Mouse (Mus musculus): Measurements from ENCODE around the gene Nob1. TPM values are rescaled to one million over a fixed set of nuclear protein-coding genes. Genes with fewer than 3 reads are reported as not detected.
A peak's percentile ranks its signal among the peaks of the same experiment; 100 is the strongest.

Nob1 gene
- polyA plus RNA-seq, 2 experiments: 16.0 to 30.9 TPM

- WGBS (ENCODE audit: insufficient replicate concordance): 7% methylated on average over 3 of the region's 3 CpGs
- Histone ChIP-seq H3K4me1 (replicated peaks; ENCODE audit: control insufficient read depth in 2 of 2, insufficient read depth in 2 of 2, low read length in 1 of 2) (no peaks in the 10 kb centered on the region), H3K4me3 (ENCODE audit: insufficient read depth in 1 of 2, low read depth in 2 of 2, low read length in 2 of 2) (no peak overlapping the region), H3K27ac (no peak overlapping the region), H3K27me3 (ENCODE audit: control insufficient read depth, insufficient read depth, low read length) (no peaks in the 10 kb centered on the region), H3K36me3 (replicated peaks; ENCODE audit: control insufficient read depth, insufficient read depth, low read depth) (peaks cover 15% of the 10 kb centered on the region; the same call in 1 of the 2 replicates), H3K9ac (replicated peaks) (no peak overlapping the region), H3K4me2 (ENCODE audit: low read depth) (no peak overlapping the region), H3K9me3 (ENCODE audit: control insufficient read depth, low read length) (no peaks in the 10 kb centered on the region)
- no peak for ATAC-seq (ENCODE audit: insufficient read depth)
- DNase-seq (ENCODE audit: low read depth in 3 of 3, low spot score in 3 of 3): peak in 1 of 3 experiments; percentile 26
- TF ChIP-seq CTCF (IDR thresholded peaks at IDR 0.05; ENCODE audit: low read depth) (peak; percentile 85), EP300 (IDR thresholded peaks at IDR 0.05; ENCODE audit: low read depth) (no peak)
Measured at GRCm38 (mm10) chr8:107455268-107455667, 30.4 kb upstream of the Nob1 start.

- no peak for TF ChIP-seq EP300 (IDR thresholded peaks at IDR 0.05; ENCODE audit: low read depth)
- no peak for TF ChIP-seq CTCF (IDR thresholded peaks at IDR 0.05; ENCODE audit: low read depth)
- 87% methylated on average over 11 of the region's 11 CpGs for WGBS (ENCODE audit: insufficient replicate concordance)
- H3K27me3 ChIP-seq (ENCODE audit: control insufficient read depth, insufficient read depth, low read length): no peaks in the 10 kb centered on the region
- no peak overlapping the region for H3K27ac ChIP-seq
- H3K9me3 ChIP-seq (ENCODE audit: control insufficient read depth, low read length): no peaks in the 10 kb centered on the region
- peaks cover 11% of the 10 kb centered on the region; the same call in 1 of the 2 replicates for H3K36me3 ChIP-seq (replicated peaks; ENCODE audit: control insufficient read depth, insufficient read depth, low read depth)
- H3K9ac ChIP-seq (replicated peaks): no peak overlapping the region
- H3K4me3 ChIP-seq (ENCODE audit: insufficient read depth in 1 of 2, low read depth in 2 of 2, low read length in 2 of 2): no peak overlapping the region
- no peak overlapping the region for H3K4me2 ChIP-seq (ENCODE audit: low read depth)
- peaks cover 7 to 15% of the 10 kb centered on the region in 2 experiments for H3K4me1 ChIP-seq (replicated peaks; ENCODE audit: control insufficient read depth in 2 of 2, insufficient read depth in 2 of 2, low read length in 1 of 2)
- ATAC-seq (ENCODE audit: insufficient read depth) (no peak), DNase-seq (ENCODE audit: low read depth in 3 of 3, low spot score in 3 of 3) (no peak)
Measured at GRCm38 (mm10) chr8:107453386-107453785, 28.5 kb upstream of the Nob1 start.

DNA sequence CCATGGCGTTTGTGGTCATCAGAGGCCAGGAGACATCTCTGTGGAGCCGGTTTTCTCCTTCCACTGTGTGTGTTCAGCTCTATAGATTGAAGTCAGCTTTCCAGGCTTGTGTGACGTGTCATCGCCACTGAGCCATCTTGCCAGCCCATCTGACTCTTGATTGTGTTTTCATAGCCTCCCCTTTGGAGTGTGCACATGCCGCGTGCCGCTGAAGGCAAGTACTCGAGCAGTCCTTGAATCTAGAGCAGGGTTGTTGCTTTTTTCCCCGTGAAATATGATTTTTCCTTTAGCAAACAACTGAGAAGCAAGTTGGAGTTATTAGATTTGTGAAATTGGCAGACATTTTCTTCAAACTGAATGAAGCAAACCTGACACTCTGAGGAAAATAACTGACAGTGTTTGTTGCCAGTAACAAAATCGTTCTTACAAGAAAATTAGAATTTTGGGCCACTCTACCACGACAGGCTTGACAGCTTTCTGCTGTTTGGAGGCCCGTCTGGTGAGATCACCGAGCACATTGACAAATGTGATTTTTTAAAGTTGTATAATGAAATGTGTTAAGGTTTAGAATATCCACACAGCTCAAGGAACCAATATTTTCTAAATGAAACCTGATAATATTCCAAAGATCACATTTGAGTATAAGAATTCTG, 26.7 kb upstream of the Nob1 start:
- Histone ChIP-seq H3K27ac (no peak overlapping the region), H3K27me3 (ENCODE audit: control insufficient read depth, insufficient read depth, low read length) (no peaks in the 10 kb centered on the region), H3K36me3 (replicated peaks; ENCODE audit: control insufficient read depth, insufficient read depth, low read depth) (no peaks in the 10 kb centered on the region), H3K9me3 (ENCODE audit: control insufficient read depth, low read length) (no peaks in the 10 kb centered on the region), H3K4me2 (ENCODE audit: low read depth) (no peak overlapping the region), H3K4me3 (ENCODE audit: insufficient read depth in 1 of 2, low read depth in 2 of 2, low read length in 2 of 2) (no peak overlapping the region), H3K9ac (replicated peaks) (no peak overlapping the region), H3K4me1 (replicated peaks; ENCODE audit: control insufficient read depth in 2 of 2, insufficient read depth in 2 of 2, low read length in 1 of 2) (peaks cover 11 to 22% of the 10 kb centered on the region in 2 experiments)
- TF ChIP-seq EP300 (IDR thresholded peaks at IDR 0.05; ENCODE audit: low read depth) (no peak), CTCF (IDR thresholded peaks at IDR 0.05; ENCODE audit: low read depth) (no peak)
- no peak for DNase-seq (ENCODE audit: low read depth in 3 of 3, low spot score in 3 of 3)
- no peak for ATAC-seq (ENCODE audit: insufficient read depth)
- 84% methylated on average over 13 of the region's 13 CpGs for WGBS (ENCODE audit: insufficient replicate concordance)

DNA sequence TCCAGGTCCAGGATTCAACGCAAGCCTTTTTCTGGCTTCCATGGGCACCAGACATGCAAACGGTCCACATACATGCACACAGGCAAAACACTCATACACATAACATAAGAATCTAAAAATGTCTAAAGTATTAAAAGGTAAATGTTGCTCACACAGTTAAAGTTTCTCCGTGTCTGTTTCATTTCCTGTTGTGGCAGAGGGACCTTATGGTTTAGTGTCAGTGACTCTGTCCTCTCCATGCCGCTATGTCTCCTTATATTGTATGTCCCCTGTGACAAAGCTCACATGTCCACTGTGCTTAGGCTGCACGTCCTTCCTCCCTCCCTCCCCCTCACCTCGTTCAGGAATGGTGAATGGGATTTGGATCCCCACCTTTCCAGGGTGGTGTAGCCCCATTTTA, 24.8 kb upstream of the Nob1 start:
- Histone ChIP-seq H3K4me3 (ENCODE audit: insufficient read depth in 1 of 2, low read depth in 2 of 2, low read length in 2 of 2) (no peak overlapping the region), H3K4me2 (ENCODE audit: low read depth) (no peak overlapping the region), H3K9ac (replicated peaks) (no peak overlapping the region), H3K27me3 (ENCODE audit: control insufficient read depth, insufficient read depth, low read length) (no peaks in the 10 kb centered on the region), H3K4me1 (replicated peaks; ENCODE audit: control insufficient read depth in 2 of 2, insufficient read depth in 2 of 2, low read length in 1 of 2) (peaks cover 11 to 22% of the 10 kb centered on the region in 2 experiments), H3K36me3 (replicated peaks; ENCODE audit: control insufficient read depth, insufficient read depth, low read depth) (no peaks in the 10 kb centered on the region), H3K27ac (no peak overlapping the region), H3K9me3 (ENCODE audit: control insufficient read depth, low read length) (no peaks in the 10 kb centered on the region)
- TF ChIP-seq EP300 (IDR thresholded peaks at IDR 0.05; ENCODE audit: low read depth): no peak
- TF ChIP-seq CTCF (IDR thresholded peaks at IDR 0.05; ENCODE audit: low read depth): no peak
- DNase-seq (ENCODE audit: low read depth in 3 of 3, low spot score in 3 of 3) (no peak), ATAC-seq (ENCODE audit: insufficient read depth) (no peak)
- 67% methylated on average over 6 of the region's 6 CpGs for WGBS (ENCODE audit: insufficient replicate concordance)

DNA sequence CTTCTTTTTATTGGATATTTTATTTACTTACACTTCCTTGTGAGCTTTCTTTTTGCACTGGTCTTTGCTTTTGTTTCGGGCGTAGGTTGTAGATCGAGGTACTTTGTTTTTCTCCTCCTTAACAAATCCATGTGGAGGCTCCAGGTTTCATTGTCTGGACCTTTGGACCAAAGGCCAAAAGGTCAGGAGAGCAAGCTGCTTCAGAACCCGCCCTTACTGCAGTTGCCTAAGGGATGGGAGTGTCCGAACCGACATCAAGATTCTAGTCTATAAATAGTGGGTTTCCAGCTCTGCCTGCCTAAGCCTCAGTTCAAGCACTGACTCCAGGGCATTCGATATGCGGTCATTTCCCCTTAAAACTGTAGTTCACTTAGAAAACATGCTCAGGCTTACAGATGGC, 24.3 kb upstream of the Nob1 start:
- no peak for DNase-seq (ENCODE audit: low read depth in 3 of 3, low spot score in 3 of 3)
- Histone ChIP-seq H3K27me3 (ENCODE audit: control insufficient read depth, insufficient read depth, low read length) (no peaks in the 10 kb centered on the region), H3K9ac (replicated peaks) (no peak overlapping the region), H3K27ac (no peak overlapping the region), H3K4me3 (ENCODE audit: insufficient read depth in 1 of 2, low read depth in 2 of 2, low read length in 2 of 2) (no peak overlapping the region), H3K4me2 (ENCODE audit: low read depth) (peak overlapping the region; percentile 36), H3K36me3 (replicated peaks; ENCODE audit: control insufficient read depth, insufficient read depth, low read depth) (no peaks in the 10 kb centered on the region), H3K9me3 (ENCODE audit: control insufficient read depth, low read length) (no peaks in the 10 kb centered on the region), H3K4me1 (replicated peaks; ENCODE audit: control insufficient read depth in 2 of 2, insufficient read depth in 2 of 2, low read length in 1 of 2) (peaks cover 11 to 22% of the 10 kb centered on the region in 2 experiments)
- 54% methylated on average over 8 of the region's 8 CpGs for WGBS (ENCODE audit: insufficient replicate concordance)
- ATAC-seq (ENCODE audit: insufficient read depth): no peak
- TF ChIP-seq EP300 (IDR thresholded peaks at IDR 0.05; ENCODE audit: low read depth) (no peak), CTCF (IDR thresholded peaks at IDR 0.05; ENCODE audit: low read depth) (no peak)
